Mouse (Mus musculus) G1E (cell line): ENCODE measurements around the gene Hoxc8.

Experiments used
- POLR2AphosphoS5 ChIP-seq: IDR thresholded peaks from 2 replicates; pipeline ENCODE4 v1.6.1; 2012; ENCODE audit warnings: low read depth, low read length, inconsistent platforms; ENCODE audit not compliant: insufficient replicate concordance
- TAL1 ChIP-seq: conservative IDR thresholded peaks from 2 replicates; pipeline ENCODE4 v1.6.1; 2012; ENCODE audit warnings: low read depth, low read length, inconsistent platforms, mixed read lengths

DNA sequence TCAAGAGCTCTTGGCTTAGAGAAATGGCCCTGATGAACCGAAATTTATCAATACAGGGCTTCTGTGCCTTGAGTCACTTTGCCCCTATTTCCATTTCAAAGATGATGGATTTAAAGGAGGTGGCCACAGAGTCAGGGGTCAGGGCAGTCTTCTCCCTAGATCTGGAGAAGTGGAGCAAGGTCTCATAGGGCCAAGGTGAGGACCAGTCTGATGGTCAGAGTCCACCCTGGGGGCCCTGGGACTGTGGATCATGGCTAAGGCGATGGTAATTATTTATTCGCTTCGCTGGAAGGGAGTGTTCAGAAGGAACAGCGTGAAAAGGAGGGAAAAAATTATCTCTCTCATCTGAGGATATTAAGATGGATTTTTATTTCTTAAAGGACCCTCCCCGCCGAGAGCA is 15.4 kb upstream of the Hoxc8 start:
- TF ChIP-seq POLR2AphosphoS5: no peak
- TF ChIP-seq TAL1: no peak
